Mouse (Mus musculus): Measurements from ENCODE around the gene Noxred1. TPM values are rescaled to one million over a fixed set of nuclear protein-coding genes. Genes with fewer than 3 reads are reported as not detected.
"Not testable (repeated sequence)": the region's sequence is repeated elsewhere in the genome, so short reads cannot be mapped to it uniquely, and the experiment has no call there.

Gene Noxred1
- 0.16 and 0.55 TPM in 2 replicates for polyA plus RNA-seq (2012; rRNA removed)

- 97% methylated on average over 1 of the region's 1 CpGs for WGBS
- DNase-seq (ENCODE audit: low read depth, low spot score) = no peak
Measured at GRCm38 (mm10) chr12:87238632-87239031, at the start of gene Noxred1. Gene Noxred1 (minus strand): TSS chr12:87238732.

- no peak for DNase-seq (ENCODE audit: low read depth, low spot score)
- 68% methylated on average over 5 of the region's 5 CpGs for WGBS
Measured at GRCm38 (mm10) chr12:87284726-87285125, 46.2 kb upstream of the Noxred1 start.

GRCm38 (mm10) chr12:87284268-87284667 lies 45.7 kb upstream of the Noxred1 start:
- WGBS = 61% methylated on average over 4 of the region's 4 CpGs
- DNase-seq (ENCODE audit: low read depth, low spot score) = no peak

GRCm38 (mm10) chr12:87283706-87284105 lies 45.2 kb upstream of the Noxred1 start:
- DNase-seq (ENCODE audit: low read depth, low spot score) = no peak
- 88% methylated on average over 7 of the region's 7 CpGs for WGBS

- WGBS = 92% methylated on average over 4 of the region's 4 CpGs
- no peak for DNase-seq (ENCODE audit: low read depth, low spot score)
Measured at GRCm38 (mm10) chr12:87282743-87283142, 44.2 kb upstream of the Noxred1 start.

GRCm38 (mm10) chr12:87281766-87282165 lies 43.2 kb upstream of the Noxred1 start:
- WGBS = 54% methylated on average over 1 of the region's 1 CpGs

GRCm38 (mm10) chr12:87279879-87280278 lies 41.3 kb upstream of the Noxred1 start:
- no peak for DNase-seq (ENCODE audit: low read depth, low spot score)
- 63% methylated on average over 14 of the region's 14 CpGs for WGBS

More at GRCm38 (mm10) chr12:87281766-87282165, 43.2 kb upstream of the Noxred1 start:
- no peak for DNase-seq (ENCODE audit: low read depth, low spot score)

- WGBS = 61% methylated on average over 3 of the region's 3 CpGs
- DNase-seq (ENCODE audit: low read depth, low spot score) = no peak
Measured at GRCm38 (mm10) chr12:87279350-87279749, 40.8 kb upstream of the Noxred1 start.

GRCm38 (mm10) chr12:87278118-87278730 lies 39.7 kb upstream of the Noxred1 start:
- DNase-seq (ENCODE audit: low read depth, low spot score) = no peak
- WGBS = 11% methylated on average over 6 of the region's 6 CpGs

GRCm38 (mm10) chr12:87277251-87277650 lies 38.7 kb upstream of the Noxred1 start:
- not testable (repeated sequence) for DNase-seq (ENCODE audit: low read depth, low spot score)
- WGBS = 93% methylated on average over 4 of the region's 4 CpGs

GRCm38 (mm10) chr12:87274853-87275831 lies 36.6 kb upstream of the Noxred1 start:
- 80% methylated on average over 9 of the region's 9 CpGs for WGBS
- no peak for DNase-seq (ENCODE audit: low read depth, low spot score)

GRCm38 (mm10) chr12:87267682-87268081 lies 29.1 kb upstream of the Noxred1 start:
- WGBS = 16% methylated on average over 4 of the region's 4 CpGs
- no peak for DNase-seq (ENCODE audit: low read depth, low spot score)

GRCm38 (mm10) chr12:87266827-87267603 lies 28.5 kb upstream of the Noxred1 start:
- peak; percentile 28 for DNase-seq (ENCODE audit: low read depth, low spot score)
- under 1% methylated on average over 31 of the region's 31 CpGs for WGBS

GRCm38 (mm10) chr12:87266108-87266826 lies 27.7 kb upstream of the Noxred1 start, which contains the start of the genes Vipas39 and Ahsa1:
Gene Vipas39 (minus strand): TSS chr12:87266256.
Gene Ahsa1 (plus strand): TSS chr12:87266479.
- WGBS = under 1% methylated on average over 31 of the region's 31 CpGs
- peak; percentile 95 for DNase-seq (ENCODE audit: low read depth, low spot score)

- 9% methylated on average over 11 of the region's 11 CpGs for WGBS
- DNase-seq (ENCODE audit: low read depth, low spot score) = no peak
Measured at GRCm38 (mm10) chr12:87265444-87265843, 26.9 kb upstream of the Noxred1 start.

GRCm38 (mm10) chr12:87260562-87260961 lies 22.0 kb upstream of the Noxred1 start:
- no peak for DNase-seq (ENCODE audit: low read depth, low spot score)
- WGBS = 97% methylated on average over 8 of the region's 8 CpGs

GRCm38 (mm10) chr12:87256629-87257028 lies 18.1 kb upstream of the Noxred1 start:
- DNase-seq (ENCODE audit: low read depth, low spot score) = no peak
- 92% methylated on average over 5 of the region's 5 CpGs for WGBS

- WGBS = 96% methylated on average over 6 of the region's 6 CpGs
- no peak for DNase-seq (ENCODE audit: low read depth, low spot score)
Measured at GRCm38 (mm10) chr12:87253878-87254277, 15.3 kb upstream of the Noxred1 start.

- WGBS = 79% methylated on average over 6 of the region's 6 CpGs
- DNase-seq (ENCODE audit: low read depth, low spot score) = no peak
Measured at GRCm38 (mm10) chr12:87250161-87250560, 11.6 kb upstream of the Noxred1 start.
